Mouse (Mus musculus): ENCODE measurements at regions not wholly inside any gene's neighbourhood (a gene's known extent, or its start where the extent isn't known, plus 50 kb on each side); places are given as distances from the start of the nearest gene placed in this dataset.
"Not testable (repeated sequence)": the region's sequence is repeated elsewhere in the genome, so short reads cannot be mapped to it uniquely, and the experiment has no call there.

- DNase-seq (ENCODE audit: low spot score), result peak; percentile 100
Observed at GRCm38 (mm10) chr8:20122067-20122925, 219.1 kb downstream of the Gm31371 start.

- DNase-seq (ENCODE audit: low spot score), result not testable (repeated sequence)
Observed at GRCm38 (mm10) chr8:20123545-20123944, 220.4 kb downstream of the Gm31371 start.

- DNase-seq (ENCODE audit: low spot score), result not testable (repeated sequence)
Observed at GRCm38 (mm10) chr8:20135626-20136025, 227.4 kb downstream of the Gm15319 start.

- DNase-seq (ENCODE audit: low spot score), result not testable (repeated sequence)
Observed at GRCm38 (mm10) chr8:20145436-20145835, 217.6 kb downstream of the Gm15319 start.

GRCm38 (mm10) chr8:20151317-20152047 is 211.5 kb downstream of the Gm15319 start:
- not testable (repeated sequence) for DNase-seq (ENCODE audit: low spot score)

- not testable (repeated sequence) for DNase-seq (ENCODE audit: low spot score)
Observed at GRCm38 (mm10) chr8:20154091-20154490, 208.9 kb downstream of the Gm15319 start.
